Mouse (Mus musculus) hindbrain, embryonic 11.5 days (tissue): ENCODE data around the gene Rnf157. TPM values are rescaled to one million over a fixed set of nuclear protein-coding genes. Genes with fewer than 3 reads are reported as not detected.

Source experiments
- ATAC-seq: fragments of 200-750 bp; cut with Nextera tagmentation; 2 replicates; pipeline ENCODE4 v1.8.0; 2017; ENCODE audit warnings: mild to moderate bottlenecking, moderate TSS enrichment, moderate library complexity; ENCODE audit not compliant: low FRiP score
- DNase-seq: peaks from one replicate; pipeline ENCODE4 v3.0.0-alpha.2; 2015; ENCODE audit warnings: low spot score
- H3K27ac ChIP-seq: fragments of 300-500 bp; sonication (generic); 2 replicates; pipeline ENCODE4 v1.5.1; 2014; ENCODE audit warnings: mild to moderate bottlenecking, low read depth, low read length
- H3K27me3 ChIP-seq: fragments of 300-500 bp; sonication (generic); 2 replicates; pipeline ENCODE4 v1.6.1; 2014; ENCODE audit warnings: mild to moderate bottlenecking, low read length, moderate library complexity, mixed read lengths; ENCODE audit not compliant: control insufficient read depth, insufficient read depth
- H3K36me3 ChIP-seq: fragments of 300-500 bp; sonication (generic); 2 replicates; pipeline ENCODE4 v1.6.1; 2014; ENCODE audit warnings: mild to moderate bottlenecking, low read length, moderate library complexity, mixed read lengths; ENCODE audit not compliant: control insufficient read depth, insufficient read depth
- H3K4me1 ChIP-seq: fragments of 300-500 bp; sonication (generic); replicated peaks from 2 replicates; pipeline ENCODE4 v1.6.1; 2014; ENCODE audit warnings: low read length, mixed read lengths; ENCODE audit not compliant: control insufficient read depth, insufficient read depth
- H3K4me2 ChIP-seq: fragments of 300-500 bp; sonication (generic); replicated peaks from 2 replicates; pipeline ENCODE4 v1.6.1; 2014; ENCODE audit warnings: mild to moderate bottlenecking, low read depth, low read length
- H3K4me3 ChIP-seq: fragments of 300-500 bp; sonication (generic); 2 replicates; pipeline ENCODE4 v1.5.1; 2014; ENCODE audit warnings: low read depth, low read length
- H3K9ac ChIP-seq: fragments of 300-500 bp; sonication (generic); 2 replicates; pipeline ENCODE4 v1.6.1; 2014; ENCODE audit warnings: low read depth, low read length
- H3K9me3 ChIP-seq: fragments of 300-500 bp; sonication (generic); 2 replicates; pipeline ENCODE4 v1.6.1; 2016; ENCODE audit warnings: low read length; ENCODE audit not compliant: control insufficient read depth
- WGBS: fragments of 180-500 bp; shearing (Covaris S2); extraction: QIAGEN DNeasy Blood & Tissue Kit; methylation state at CpG from one replicate; pipeline ENCODE4 v1.1.7; 2014; 5-methylcytosine and 5-hydroxymethylcytosine counted together
- polyA plus RNA-seq: library from polyadenylated mRNA; unstranded; fragments of >200 nt; fragmentation: Nextera tagmentation; extraction: Ambion mirVana; gene quantifications from 2 replicates; pipeline ENCODE4 v1.2.1, GENCODE M21; 2014

Rnf157 gene
- polyA plus RNA-seq, 1 experiment from 2014 or later, result 16.0 TPM

GRCm38 (mm10) chr11:116397517-116398347 is 15.1 kb downstream of the Rnf157 start:
- Histone ChIP-seq H3K9ac (no peak overlapping the region), H3K36me3 (no peaks in the 10 kb centered on the region), H3K4me2 (no peak overlapping the region), H3K4me1 (no peaks in the 10 kb centered on the region), H3K27me3 (no peaks in the 10 kb centered on the region), H3K4me3 (no peak overlapping the region), H3K9me3 (no peaks in the 10 kb centered on the region), H3K27ac (no peak overlapping the region)
- no peak for ATAC-seq
- DNase-seq, result no peak
- 86% methylated on average over 8 of the region's 8 CpGs for WGBS

GRCm38 (mm10) chr11:116396934-116397330 is 15.9 kb downstream of the Rnf157 start:
- Histone ChIP-seq H3K4me1 (no peaks in the 10 kb centered on the region), H3K9ac (no peak overlapping the region), H3K9me3 (no peaks in the 10 kb centered on the region), H3K27me3 (no peaks in the 10 kb centered on the region), H3K4me3 (no peak overlapping the region), H3K36me3 (no peaks in the 10 kb centered on the region), H3K4me2 (no peak overlapping the region), H3K27ac (no peak overlapping the region)
- ATAC-seq (no peak), DNase-seq (no peak)
- 88% methylated on average over 3 of the region's 3 CpGs for WGBS

DNA sequence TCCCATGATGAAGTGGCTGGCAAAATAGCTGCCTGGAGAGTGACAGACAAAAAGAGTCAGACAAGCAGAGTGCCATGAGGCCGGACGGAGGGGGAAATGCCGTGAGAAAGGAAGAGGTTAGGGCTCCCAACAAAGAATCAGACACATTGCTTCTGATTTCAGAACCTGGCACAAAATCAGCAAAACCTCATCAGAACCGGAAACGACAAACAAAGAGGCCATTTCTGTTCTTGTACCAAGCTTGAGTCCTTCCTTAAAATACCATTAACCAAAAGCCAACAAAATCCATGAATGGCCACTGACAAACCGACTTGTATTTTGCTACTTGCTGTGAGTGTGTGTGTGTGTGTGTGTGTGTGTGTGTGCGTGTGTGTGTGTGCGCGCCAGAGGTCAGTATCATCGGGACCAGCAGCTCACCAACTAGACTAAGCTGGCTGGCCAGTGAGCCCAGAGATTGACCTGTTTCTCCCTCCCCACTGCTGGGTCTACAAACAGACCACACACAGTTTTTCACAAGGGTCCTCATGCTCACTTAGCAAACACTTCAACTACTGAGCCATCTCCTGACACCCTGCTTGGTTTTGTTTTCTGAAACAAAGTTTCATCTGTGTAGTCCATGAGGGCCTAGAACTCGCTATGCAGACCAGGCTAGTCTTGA is 16.4 kb downstream of the Rnf157 start:
- ATAC-seq (no peak), DNase-seq (no peak)
- Histone ChIP-seq H3K9me3 (no peaks in the 10 kb centered on the region), H3K9ac (no peak overlapping the region), H3K27ac (no peak overlapping the region), H3K36me3 (no peaks in the 10 kb centered on the region), H3K4me1 (no peaks in the 10 kb centered on the region), H3K27me3 (no peaks in the 10 kb centered on the region), H3K4me3 (no peak overlapping the region), H3K4me2 (no peak overlapping the region)
- WGBS, result 89% methylated on average over 11 of the region's 11 CpGs

GRCm38 (mm10) chr11:116394769-116395168 is 18.1 kb downstream of the Rnf157 start:
- 88% methylated on average over 4 of the region's 4 CpGs for WGBS
- no peak overlapping the region for H3K9ac ChIP-seq

GRCm38 (mm10) chr11:116388841-116389480 is 23.9 kb downstream of the Rnf157 start:
- 66% methylated on average over 14 of the region's 14 CpGs for WGBS

More at GRCm38 (mm10) chr11:116394769-116395168, 18.1 kb downstream of the Rnf157 start:
- H3K27ac ChIP-seq, result no peak overlapping the region
- H3K4me1 ChIP-seq, result no peaks in the 10 kb centered on the region
- DNase-seq (no peak), ATAC-seq (no peak)
- no peaks in the 10 kb centered on the region for H3K9me3 ChIP-seq
- no peak overlapping the region for H3K4me3 ChIP-seq
- H3K27me3 ChIP-seq, result no peaks in the 10 kb centered on the region
- H3K4me2 ChIP-seq, result no peak overlapping the region
- no peaks in the 10 kb centered on the region for H3K36me3 ChIP-seq

GRCm38 (mm10) chr11:116387086-116388071 is 25.5 kb downstream of the Rnf157 start:
- ATAC-seq (no peak), DNase-seq (peak; percentile 49)
- Histone ChIP-seq H3K27me3 (no peaks in the 10 kb centered on the region), H3K36me3 (no peaks in the 10 kb centered on the region), H3K4me2 (peak overlapping the region; percentile 5), H3K9me3 (no peaks in the 10 kb centered on the region), H3K4me3 (no peak overlapping the region), H3K9ac (no peak overlapping the region), H3K4me1 (no peaks in the 10 kb centered on the region; the same call in 1 of the 2 replicates), H3K27ac (0 out of 2 replicates have a peak overlapping the region, but pooled peaks have one; percentile 0)
- WGBS, result 18% methylated on average over 15 of the region's 16 CpGs

More at GRCm38 (mm10) chr11:116388841-116389480, 23.9 kb downstream of the Rnf157 start:
- Histone ChIP-seq H3K4me3 (no peak overlapping the region), H3K4me2 (no peak overlapping the region), H3K9ac (no peak overlapping the region), H3K27ac (no peak overlapping the region), H3K4me1 (no peaks in the 10 kb centered on the region; the same call in 1 of the 2 replicates), H3K36me3 (no peaks in the 10 kb centered on the region), H3K27me3 (no peaks in the 10 kb centered on the region), H3K9me3 (no peaks in the 10 kb centered on the region)
- no peak for ATAC-seq
- DNase-seq, result peak; percentile 22

DNA sequence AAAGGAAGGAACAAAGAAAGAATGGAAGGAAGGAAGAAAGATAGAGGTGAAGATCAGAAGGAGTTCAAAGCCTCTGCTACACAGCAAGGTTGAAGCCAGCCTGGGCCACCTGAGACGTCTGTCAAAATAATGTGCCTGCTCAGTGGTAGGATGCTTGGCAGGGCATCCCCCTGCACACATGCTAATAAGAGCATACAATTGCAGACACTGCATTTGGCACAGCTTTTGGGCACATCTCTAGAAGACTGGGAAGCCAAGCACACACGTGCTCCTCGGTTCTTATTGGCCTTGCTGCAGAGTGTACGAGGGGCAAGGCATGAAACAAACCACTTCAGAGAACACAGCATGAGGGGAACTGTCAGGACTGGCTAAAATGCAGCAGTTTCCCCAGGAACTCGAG is 26.8 kb downstream of the Rnf157 start:
- H3K27ac ChIP-seq, result no peak overlapping the region
- no peak overlapping the region for H3K9ac ChIP-seq
- H3K4me3 ChIP-seq, result no peak overlapping the region
- H3K4me1 ChIP-seq, result no peaks in the 10 kb centered on the region; the same call in 1 of the 2 replicates
- no peaks in the 10 kb centered on the region for H3K9me3 ChIP-seq
- DNase-seq (no peak), ATAC-seq (no peak)
- H3K4me2 ChIP-seq, result no peak overlapping the region
- no peaks in the 10 kb centered on the region for H3K36me3 ChIP-seq
- WGBS, result 42% methylated on average over 5 of the region's 5 CpGs
- H3K27me3 ChIP-seq, result no peaks in the 10 kb centered on the region

DNA sequence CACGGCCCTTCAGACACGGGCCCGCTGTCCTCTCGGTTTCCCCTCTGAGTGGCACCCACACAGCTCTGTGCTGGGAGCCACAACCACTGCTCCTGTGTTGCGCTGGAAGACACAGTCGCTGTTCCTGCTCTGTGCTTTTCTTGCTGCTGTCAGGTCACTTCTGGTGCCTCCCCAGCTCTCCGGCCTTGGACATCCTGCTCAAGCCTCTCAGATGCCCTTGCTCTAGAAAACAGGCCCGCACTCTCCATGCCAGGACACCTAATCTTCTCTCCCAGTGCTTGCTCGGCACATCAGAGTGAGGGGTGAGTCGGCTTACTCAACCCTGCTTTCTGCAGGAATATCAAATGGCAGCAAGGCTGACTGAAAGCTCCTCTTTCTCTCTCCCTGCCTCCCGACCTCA is 28.7 kb downstream of the Rnf157 start:
- H3K4me1 ChIP-seq, result no peaks in the 10 kb centered on the region; the same call in 1 of the 2 replicates
- 84% methylated on average over 11 of the region's 11 CpGs for WGBS
- H3K9ac ChIP-seq, result no peak overlapping the region
- no peaks in the 10 kb centered on the region for H3K27me3 ChIP-seq
- no peak overlapping the region for H3K27ac ChIP-seq
- no peaks in the 10 kb centered on the region for H3K9me3 ChIP-seq
- no peak for ATAC-seq
- no peak overlapping the region for H3K4me2 ChIP-seq
- no peaks in the 10 kb centered on the region for H3K36me3 ChIP-seq
- DNase-seq, result no peak
- H3K4me3 ChIP-seq, result no peak overlapping the region
